Mouse (Mus musculus): ENCODE measurements around the gene Gm47189.
"Not testable (repeated sequence)": the region's sequence is repeated elsewhere in the genome, so short reads cannot be mapped to it uniquely, and the experiment has no call there.

Gene Gm47189

GRCm38 (mm10) chr14:41772341-41772740, at the start of gene Gm47189:
Gene Gm47189 (minus strand): TSS chr14:41772441.
- not testable (repeated sequence) for DNase-seq (ENCODE audit: low read depth)

- not testable (repeated sequence) for DNase-seq (ENCODE audit: low read depth)
These were observed 16.3 kb downstream of the Gm47189 start for GRCm38 (mm10) chr14:41755931-41756330.

- DNase-seq (ENCODE audit: low read depth) = not testable (repeated sequence)
These were observed 21.7 kb downstream of the Gm47189 start, which contains the start of gene Gm7929 for GRCm38 (mm10) chr14:41750514-41750913. Gene Gm7929 (minus strand): TSS chr14:41750614.

- not testable (repeated sequence) for DNase-seq (ENCODE audit: low read depth)
These were observed 48.8 kb downstream of the Gm47189 start for GRCm38 (mm10) chr14:41723437-41723836.

- DNase-seq (ENCODE audit: low read depth) = not testable (repeated sequence)
These were observed 55.1 kb downstream of the Gm47189 start for GRCm38 (mm10) chr14:41717180-41717579.
